Mouse (Mus musculus): ENCODE measurements at regions not wholly inside any gene's neighbourhood (a gene's known extent, or its start where the extent isn't known, plus 50 kb on each side); places are given as distances from the start of the nearest gene placed in this dataset.

GRCm38 (mm10) chr10:96480453-96481324 lies 136.1 kb upstream of the Btg1 start:
- Histone ChIP-seq H3K4me3 (peak overlapping the region; percentile 36), H3K27ac (peak overlapping the region; percentile 49)
- no peak for DNase-seq
- no peak for TF ChIP-seq CTCF (IDR thresholded peaks at IDR 0.05)
- intact Hi-C loops (cut with DNase I), result no loop called here

GRCm38 (mm10) chr10:96481325-96481638 lies 135.5 kb upstream of the Btg1 start:
- intact Hi-C loops (cut with DNase I), result no loop called here
- Histone ChIP-seq H3K27ac (no peak overlapping the region), H3K4me3 (no peak overlapping the region)
- no peak for TF ChIP-seq CTCF (IDR thresholded peaks at IDR 0.05)
- no peak for DNase-seq

- H3K27ac ChIP-seq, result no peak overlapping the region
- TF ChIP-seq CTCF (IDR thresholded peaks at IDR 0.05), result no peak
- H3K4me3 ChIP-seq, result no peak overlapping the region
- intact Hi-C loops (cut with DNase I), result no loop called here
- DNase-seq, result no peak
Observed at GRCm38 (mm10) chr10:96486724-96487123, 130.1 kb upstream of the Btg1 start.

GRCm38 (mm10) chr10:96493706-96494105 lies 123.1 kb upstream of the Btg1 start:
- TF ChIP-seq CTCF (IDR thresholded peaks at IDR 0.05), result no peak
- intact Hi-C loops (cut with DNase I), result no loop called here
- no peak for DNase-seq
- H3K27ac ChIP-seq, result peak overlapping the region; percentile 16; the same call in 1 of the 2 replicates
- no peak overlapping the region for H3K4me3 ChIP-seq

GRCm38 (mm10) chr10:96496700-96497099 lies 120.1 kb upstream of the Btg1 start:
- intact Hi-C loops (cut with DNase I), result no loop called here
- Histone ChIP-seq H3K27ac (no peak overlapping the region), H3K4me3 (no peak overlapping the region)
- TF ChIP-seq CTCF (IDR thresholded peaks at IDR 0.05), result no peak
- no peak for DNase-seq

GRCm38 (mm10) chr10:96497482-96497881 lies 119.3 kb upstream of the Btg1 start:
- DNase-seq, result no peak
- TF ChIP-seq CTCF (IDR thresholded peaks at IDR 0.05), result no peak
- H3K27ac ChIP-seq, result no peak overlapping the region
- H3K4me3 ChIP-seq, result no peak overlapping the region
- intact Hi-C loops (cut with DNase I), result no loop called here

GRCm38 (mm10) chr10:96499274-96499673 lies 117.5 kb upstream of the Btg1 start:
- DNase-seq, result no peak
- no peak for TF ChIP-seq CTCF (IDR thresholded peaks at IDR 0.05)
- Histone ChIP-seq H3K27ac (no peak overlapping the region), H3K4me3 (no peak overlapping the region)
- intact Hi-C loops (cut with DNase I), result no loop called here

- no peak for TF ChIP-seq CTCF (IDR thresholded peaks at IDR 0.05)
- H3K27ac ChIP-seq, result no peak overlapping the region
- no peak for DNase-seq
- no peak overlapping the region for H3K4me3 ChIP-seq
- intact Hi-C loops (cut with DNase I), result no loop called here
Observed at GRCm38 (mm10) chr10:96502090-96502728, 114.6 kb upstream of the Btg1 start.

- intact Hi-C loops (cut with DNase I), result no loop called here
- Histone ChIP-seq H3K4me3 (no peak overlapping the region), H3K27ac (no peak overlapping the region)
- no peak for DNase-seq
- no peak for TF ChIP-seq CTCF (IDR thresholded peaks at IDR 0.05)
Observed at GRCm38 (mm10) chr10:96502736-96503135, 114.1 kb upstream of the Btg1 start.

GRCm38 (mm10) chr10:96504340-96504739 lies 112.5 kb upstream of the Btg1 start:
- TF ChIP-seq CTCF (IDR thresholded peaks at IDR 0.05), result no peak
- DNase-seq, result no peak
- H3K27ac ChIP-seq, result no peak overlapping the region
- intact Hi-C loops (cut with DNase I), result no loop called here
- H3K4me3 ChIP-seq, result no peak overlapping the region

GRCm38 (mm10) chr10:96515164-96515922 lies 101.5 kb upstream of the Btg1 start:
- no peak for TF ChIP-seq CTCF (IDR thresholded peaks at IDR 0.05)
- no peak overlapping the region for H3K4me3 ChIP-seq
- H3K27ac ChIP-seq, result no peak overlapping the region
- intact Hi-C loops (cut with DNase I), result no loop called here
- DNase-seq, result no peak

- Histone ChIP-seq H3K4me3 (no peak overlapping the region), H3K27ac (no peak overlapping the region)
- no peak for DNase-seq
- intact Hi-C loops (cut with DNase I), result no loop called here
- no peak for TF ChIP-seq CTCF (IDR thresholded peaks at IDR 0.05)
Observed at GRCm38 (mm10) chr10:96515923-96516258, 100.9 kb upstream of the Btg1 start.

GRCm38 (mm10) chr10:96519411-96519810 lies 97.4 kb upstream of the Btg1 start:
- intact Hi-C loops (cut with DNase I), result no loop called here
- no peak for TF ChIP-seq CTCF (IDR thresholded peaks at IDR 0.05)
- Histone ChIP-seq H3K27ac (no peak overlapping the region), H3K4me3 (no peak overlapping the region)
- DNase-seq, result no peak

Measured in gastrocnemius, adult 2 months (tissue).